Mouse (Mus musculus): ENCODE data around the gene Nrk. TPM values are rescaled to one million over a fixed set of nuclear protein-coding genes. Genes with fewer than 3 reads are reported as not detected.
A peak's percentile ranks its signal among the peaks of the same experiment; 100 is the strongest.

Gene Nrk
- polyA plus RNA-seq (2015; fragmentation: Nextera tagmentation; extraction: Ambion mirVana) = 1.2 and 1.3 TPM in 2 replicates

- peak within 1 kb of the TSS; percentile 26; the same call in 1 of the 2 replicates for H3K9ac ChIP-seq
Observed at GRCm38 (mm10) chrX:138914041-138914776, at the start of gene Nrk. Gene Nrk (plus strand): TSS chrX:138914430.

GRCm38 (mm10) chrX:138913366-138913765 lies 864 bp upstream of the Nrk start:
- Histone ChIP-seq H3K4me3 (peak overlapping the region; percentile 44), H3K4me1 (peaks cover 5% of the 10 kb centered on the region; the same call in 1 of the 2 replicates), H3K9me3 (replicated peaks) (no peaks in the 10 kb centered on the region), H3K36me3 (ENCODE audit: poor library complexity, severe bottlenecking) (no peaks in the 10 kb centered on the region), H3K4me2 (peak overlapping the region; percentile 76), H3K27ac (no peak overlapping the region), H3K27me3 (peaks cover 28% of the 10 kb centered on the region), H3K9ac (no peak overlapping the region)
- WGBS = 17% methylated on average over 8 of the region's 8 CpGs
- no peak for ATAC-seq

More at GRCm38 (mm10) chrX:138914041-138914776, at the start of gene Nrk:
- peak; percentile 83 for ATAC-seq
- H3K4me2 ChIP-seq = peak within 1 kb of the TSS; percentile 76
- H3K4me1 ChIP-seq = peaks cover 5% of the 10 kb centered on the region; the same call in 1 of the 2 replicates
- H3K4me3 ChIP-seq = peak within 1 kb of the TSS; percentile 44
- no peaks in the 10 kb centered on the region for H3K36me3 ChIP-seq (ENCODE audit: poor library complexity, severe bottlenecking)
- peaks cover 28% of the 10 kb centered on the region for H3K27me3 ChIP-seq
- 27% methylated on average over 45 of the region's 55 CpGs for WGBS
- no peak within 1 kb of the TSS for H3K27ac ChIP-seq
- H3K9me3 ChIP-seq (replicated peaks) = no peaks in the 10 kb centered on the region

- peak; percentile 57 for ATAC-seq
- no peaks in the 10 kb centered on the region for H3K36me3 ChIP-seq (ENCODE audit: poor library complexity, severe bottlenecking)
- H3K27ac ChIP-seq = no peak overlapping the region
- H3K9me3 ChIP-seq (replicated peaks) = no peaks in the 10 kb centered on the region
- H3K9ac ChIP-seq = no peak overlapping the region
- 27% methylated on average over 12 of the region's 12 CpGs for WGBS
- peak overlapping the region; percentile 76 for H3K4me2 ChIP-seq
- peaks cover 5% of the 10 kb centered on the region; the same call in 1 of the 2 replicates for H3K4me1 ChIP-seq
- peaks cover 28% of the 10 kb centered on the region for H3K27me3 ChIP-seq
- peak overlapping the region; percentile 44 for H3K4me3 ChIP-seq
Observed at GRCm38 (mm10) chrX:138914777-138915114, 516 bp downstream of the Nrk start.

- no peaks in the 10 kb centered on the region for H3K36me3 ChIP-seq (ENCODE audit: poor library complexity, severe bottlenecking)
- H3K9me3 ChIP-seq (replicated peaks) = no peaks in the 10 kb centered on the region
- no peak overlapping the region for H3K9ac ChIP-seq
- H3K27me3 ChIP-seq = peaks cover 8% of the 10 kb centered on the region; the same call in 1 of the 2 replicates
- ATAC-seq = no peak
- no peaks in the 10 kb centered on the region for H3K4me1 ChIP-seq
- no peak overlapping the region for H3K4me3 ChIP-seq
- H3K27ac ChIP-seq = no peak overlapping the region
- no peak overlapping the region for H3K4me2 ChIP-seq
- WGBS = 59% methylated on average over 7 of the region's 7 CpGs
Observed at GRCm38 (mm10) chrX:138919030-138919429, 4.8 kb downstream of the Nrk start.

- Histone ChIP-seq H3K27me3 (peaks cover 2% of the 10 kb centered on the region; the same call in 1 of the 2 replicates), H3K36me3 (ENCODE audit: poor library complexity, severe bottlenecking) (no peaks in the 10 kb centered on the region), H3K9me3 (replicated peaks) (no peaks in the 10 kb centered on the region), H3K9ac (no peak overlapping the region), H3K4me1 (no peaks in the 10 kb centered on the region), H3K27ac (no peak overlapping the region), H3K4me2 (no peak overlapping the region), H3K4me3 (no peak overlapping the region)
- WGBS = 90% methylated on average over 6 of the region's 6 CpGs
- no peak for ATAC-seq
Observed at GRCm38 (mm10) chrX:138943905-138944304, 29.7 kb downstream of the Nrk start.

GRCm38 (mm10) chrX:138960713-138961112 lies 46.5 kb downstream of the Nrk start:
- 60% methylated on average over 3 of the region's 3 CpGs for WGBS
- ATAC-seq = no peak

GRCm38 (mm10) chrX:138978501-138978900 lies 64.3 kb downstream of the Nrk start:
- Histone ChIP-seq H3K9ac (no peak overlapping the region), H3K4me1 (no peaks in the 10 kb centered on the region), H3K27me3 (no peaks in the 10 kb centered on the region), H3K36me3 (ENCODE audit: poor library complexity, severe bottlenecking) (no peaks in the 10 kb centered on the region), H3K4me3 (no peak overlapping the region), H3K9me3 (replicated peaks) (no peaks in the 10 kb centered on the region), H3K27ac (no peak overlapping the region), H3K4me2 (no peak overlapping the region)
- WGBS = 77% methylated on average over 3 of the region's 3 CpGs
- ATAC-seq = no peak

More at GRCm38 (mm10) chrX:138960713-138961112, 46.5 kb downstream of the Nrk start:
- Histone ChIP-seq H3K27me3 (no peaks in the 10 kb centered on the region), H3K4me2 (no peak overlapping the region), H3K36me3 (ENCODE audit: poor library complexity, severe bottlenecking) (no peaks in the 10 kb centered on the region), H3K9me3 (replicated peaks) (no peaks in the 10 kb centered on the region), H3K27ac (no peak overlapping the region), H3K4me1 (no peaks in the 10 kb centered on the region), H3K9ac (no peak overlapping the region), H3K4me3 (no peak overlapping the region)

GRCm38 (mm10) chrX:138979249-138979648 lies 65.0 kb downstream of the Nrk start:
- H3K9me3 ChIP-seq (replicated peaks) = no peaks in the 10 kb centered on the region

GRCm38 (mm10) chrX:139014524-139014923 lies 100.3 kb downstream of the Nrk start:
- WGBS = 61% methylated on average over 3 of the region's 3 CpGs
- Histone ChIP-seq H3K4me3 (no peak overlapping the region), H3K4me1 (no peaks in the 10 kb centered on the region), H3K36me3 (ENCODE audit: poor library complexity, severe bottlenecking) (no peaks in the 10 kb centered on the region), H3K27me3 (no peaks in the 10 kb centered on the region), H3K9ac (no peak overlapping the region), H3K4me2 (no peak overlapping the region), H3K27ac (no peak overlapping the region), H3K9me3 (replicated peaks) (no peaks in the 10 kb centered on the region)
- no peak for ATAC-seq

More at GRCm38 (mm10) chrX:138979249-138979648, 65.0 kb downstream of the Nrk start:
- H3K27ac ChIP-seq = no peak overlapping the region
- no peak overlapping the region for H3K4me2 ChIP-seq
- no peak overlapping the region for H3K9ac ChIP-seq
- no peaks in the 10 kb centered on the region for H3K27me3 ChIP-seq
- H3K4me3 ChIP-seq = no peak overlapping the region
- no peaks in the 10 kb centered on the region for H3K36me3 ChIP-seq (ENCODE audit: poor library complexity, severe bottlenecking)
- ATAC-seq = no peak
- no peaks in the 10 kb centered on the region for H3K4me1 ChIP-seq
- 85% methylated on average over 2 of the region's 2 CpGs for WGBS

- Histone ChIP-seq H3K27me3 (no peaks in the 10 kb centered on the region), H3K4me3 (no peak overlapping the region), H3K9ac (no peak overlapping the region), H3K9me3 (replicated peaks) (no peaks in the 10 kb centered on the region), H3K27ac (no peak overlapping the region), H3K4me1 (no peaks in the 10 kb centered on the region), H3K4me2 (no peak overlapping the region), H3K36me3 (ENCODE audit: poor library complexity, severe bottlenecking) (no peaks in the 10 kb centered on the region)
- ATAC-seq = no peak
- WGBS = 61% methylated on average over 1 of the region's 1 CpGs
Observed at GRCm38 (mm10) chrX:139016540-139016939, 102.3 kb downstream of the Nrk start.

- Histone ChIP-seq H3K4me1 (no peaks in the 10 kb centered on the region), H3K27me3 (no peaks in the 10 kb centered on the region), H3K4me3 (no peak overlapping the region), H3K4me2 (no peak overlapping the region), H3K9me3 (replicated peaks) (no peaks in the 10 kb centered on the region), H3K9ac (no peak overlapping the region), H3K36me3 (ENCODE audit: poor library complexity, severe bottlenecking) (no peaks in the 10 kb centered on the region), H3K27ac (no peak overlapping the region)
- ATAC-seq = no peak
- WGBS = 81% methylated on average over 3 of the region's 3 CpGs
Observed at GRCm38 (mm10) chrX:139026532-139027097, 112.4 kb downstream of the Nrk start.

GRCm38 (mm10) chrX:139027296-139027695 lies 113.1 kb downstream of the Nrk start:
- H3K4me2 ChIP-seq = no peak overlapping the region
- H3K27ac ChIP-seq = no peak overlapping the region
- no peaks in the 10 kb centered on the region for H3K9me3 ChIP-seq (replicated peaks)
- H3K4me3 ChIP-seq = no peak overlapping the region
- no peak overlapping the region for H3K9ac ChIP-seq
- no peaks in the 10 kb centered on the region for H3K36me3 ChIP-seq (ENCODE audit: poor library complexity, severe bottlenecking)
- 86% methylated on average over 5 of the region's 5 CpGs for WGBS
- no peaks in the 10 kb centered on the region for H3K4me1 ChIP-seq
- no peaks in the 10 kb centered on the region for H3K27me3 ChIP-seq
- ATAC-seq = no peak

Data from forebrain, embryonic 13.5 days (tissue).